Mouse (Mus musculus) limb, embryonic 12.5 days (tissue): Measurements from ENCODE around the gene Pld3. TPM values are rescaled to one million over a fixed set of nuclear protein-coding genes. Genes with fewer than 3 reads are reported as not detected.

ENCODE experiments used
- ATAC-seq: fragments of 200-750 bp; cut with Nextera tagmentation; 2 replicates; pipeline ENCODE4 v1.8.0; 2017; ENCODE audit warnings: low read depth, moderate TSS enrichment; ENCODE audit not compliant: insufficient number of reproducible peaks, insufficient read depth, low FRiP score, low TSS enrichment
- H3K27ac ChIP-seq: fragments of 300-500 bp; sonication (generic); 2 replicates; pipeline ENCODE4 v1.5.1; 2016; ENCODE audit warnings: mild to moderate bottlenecking, moderate library complexity
- H3K27me3 ChIP-seq: fragments of 300-500 bp; sonication (generic); 2 replicates; pipeline ENCODE4 v1.6.1; 2016; ENCODE audit warnings: mild to moderate bottlenecking, moderate library complexity
- H3K36me3 ChIP-seq: fragments of 300-500 bp; sonication (generic); 2 replicates; pipeline ENCODE4 v1.6.1; 2016; ENCODE audit warnings: mild to moderate bottlenecking, moderate library complexity
- H3K4me1 ChIP-seq: fragments of 300-500 bp; sonication (generic); replicated peaks from 2 replicates; pipeline ENCODE4 v1.6.1; 2016
- H3K4me2 ChIP-seq: fragments of 300-500 bp; sonication (generic); 2 replicates; pipeline ENCODE4 v1.6.1; 2016; ENCODE audit warnings: mild to moderate bottlenecking, moderate library complexity
- H3K4me3 ChIP-seq: fragments of 300-500 bp; sonication (generic); replicated peaks from 2 replicates; pipeline ENCODE4 v1.5.1; 2016; ENCODE audit warnings: mild to moderate bottlenecking
- H3K9ac ChIP-seq: fragments of 300-500 bp; sonication (generic); replicated peaks from 2 replicates; pipeline ENCODE4 v1.6.1; 2016; ENCODE audit warnings: mild to moderate bottlenecking, moderate library complexity
- H3K9me3 ChIP-seq: fragments of 300-500 bp; sonication (generic); 2 replicates; pipeline ENCODE4 v1.6.1; 2016; ENCODE audit warnings: mild to moderate bottlenecking, moderate library complexity
- WGBS: fragments of 180-500 bp; shearing (Covaris S2); methylation state at CpG from one replicate; pipeline ENCODE4 v1.1.7; 2016; 5-methylcytosine and 5-hydroxymethylcytosine counted together
- polyA plus RNA-seq: library from polyadenylated mRNA; unstranded; fragments of >200 nt; fragmentation: Nextera tagmentation; extraction: Ambion mirVana; gene quantifications from 2 replicates; pipeline ENCODE4 v1.2.1, GENCODE M21; 2016

Pld3 gene
- polyA plus RNA-seq, 1 experiment from 2014 or later = 59.7 TPM

DNA sequence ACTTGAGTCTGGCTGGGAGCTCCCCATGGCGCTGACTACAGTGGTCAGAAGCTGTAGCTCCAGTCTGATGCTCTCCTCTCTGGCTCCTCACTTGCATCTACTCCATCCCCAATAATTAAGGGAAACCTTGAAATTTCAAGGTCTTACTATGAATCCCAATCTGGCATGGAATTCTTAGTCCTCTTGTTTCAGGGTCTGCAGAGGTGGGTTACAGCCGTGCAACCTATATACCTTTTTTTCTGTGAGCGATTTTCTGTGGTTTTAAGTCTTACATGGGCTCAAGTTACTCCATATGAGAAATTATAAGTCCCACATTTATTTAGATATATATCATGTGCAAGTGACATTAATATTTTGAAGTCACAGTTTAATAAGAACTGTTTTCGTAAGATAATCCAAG is 37.1 kb upstream of the Pld3 start:
- no peak overlapping the region for H3K9ac ChIP-seq
- 92% methylated on average over 4 of the region's 4 CpGs for WGBS
- no peak overlapping the region for H3K27ac ChIP-seq
- no peak for ATAC-seq
- H3K27me3 ChIP-seq = no peaks in the 10 kb centered on the region
- peaks cover 11% of the 10 kb centered on the region for H3K4me1 ChIP-seq
- H3K4me2 ChIP-seq = no peak overlapping the region
- H3K36me3 ChIP-seq = peaks cover 12% of the 10 kb centered on the region; the same call in 1 of the 2 replicates
- H3K9me3 ChIP-seq = no peaks in the 10 kb centered on the region
- H3K4me3 ChIP-seq = no peak overlapping the region

DNA sequence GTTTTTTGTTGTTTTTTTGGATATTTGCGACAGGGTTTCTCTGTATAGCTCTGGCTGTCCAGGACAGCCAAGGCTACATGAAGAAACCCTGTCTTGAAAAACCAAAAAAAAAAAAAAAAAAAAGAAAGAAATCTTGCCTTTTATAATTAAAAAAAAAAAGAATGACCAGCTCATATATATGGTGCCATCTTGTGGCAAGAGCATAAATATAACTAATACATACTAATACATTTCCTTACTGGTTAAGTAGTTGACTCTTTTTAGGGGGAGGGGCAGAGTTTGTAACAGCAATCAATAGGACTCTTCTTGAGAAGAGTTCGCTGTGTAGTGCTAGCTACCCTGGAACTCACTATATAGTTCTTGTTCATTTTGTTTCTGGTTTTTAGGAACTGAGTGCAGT is 34.7 kb upstream of the Pld3 start:
- Histone ChIP-seq H3K4me3 (no peak overlapping the region), H3K36me3 (peaks cover 28% of the 10 kb centered on the region), H3K27ac (no peak overlapping the region), H3K27me3 (no peaks in the 10 kb centered on the region), H3K9ac (no peak overlapping the region), H3K9me3 (no peaks in the 10 kb centered on the region), H3K4me1 (peaks cover 2% of the 10 kb centered on the region), H3K4me2 (no peak overlapping the region)
- no peak for ATAC-seq
- 88% methylated on average over 2 of the region's 2 CpGs for WGBS

DNA sequence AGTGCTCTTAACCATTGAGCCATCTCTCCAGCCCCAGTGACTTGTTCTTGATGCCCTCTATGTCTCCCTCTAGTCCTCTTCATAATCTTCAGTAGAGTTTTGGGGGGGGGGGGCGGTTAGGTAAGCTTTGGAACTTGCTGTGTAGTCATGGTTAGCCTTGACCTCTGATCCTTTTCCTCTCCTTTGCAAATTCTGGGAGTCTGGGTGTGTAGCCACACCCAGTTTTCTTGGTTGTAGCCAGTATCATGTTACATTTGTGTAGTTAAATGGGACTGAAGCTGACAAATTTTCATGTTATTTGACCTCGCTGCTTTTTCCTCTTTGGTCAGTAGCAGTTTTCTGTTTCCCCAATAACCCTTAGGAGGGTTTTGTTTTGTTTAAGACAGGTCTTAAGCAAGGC is 33.8 kb upstream of the Pld3 start:
- Histone ChIP-seq H3K4me1 (no peaks in the 10 kb centered on the region; the same call in 1 of the 2 replicates), H3K27me3 (no peaks in the 10 kb centered on the region), H3K9me3 (no peaks in the 10 kb centered on the region), H3K36me3 (peaks cover 37% of the 10 kb centered on the region), H3K4me2 (no peak overlapping the region), H3K9ac (no peak overlapping the region), H3K4me3 (no peak overlapping the region), H3K27ac (no peak overlapping the region)
- no peak for ATAC-seq
- WGBS = 74% methylated on average over 2 of the region's 2 CpGs

DNA sequence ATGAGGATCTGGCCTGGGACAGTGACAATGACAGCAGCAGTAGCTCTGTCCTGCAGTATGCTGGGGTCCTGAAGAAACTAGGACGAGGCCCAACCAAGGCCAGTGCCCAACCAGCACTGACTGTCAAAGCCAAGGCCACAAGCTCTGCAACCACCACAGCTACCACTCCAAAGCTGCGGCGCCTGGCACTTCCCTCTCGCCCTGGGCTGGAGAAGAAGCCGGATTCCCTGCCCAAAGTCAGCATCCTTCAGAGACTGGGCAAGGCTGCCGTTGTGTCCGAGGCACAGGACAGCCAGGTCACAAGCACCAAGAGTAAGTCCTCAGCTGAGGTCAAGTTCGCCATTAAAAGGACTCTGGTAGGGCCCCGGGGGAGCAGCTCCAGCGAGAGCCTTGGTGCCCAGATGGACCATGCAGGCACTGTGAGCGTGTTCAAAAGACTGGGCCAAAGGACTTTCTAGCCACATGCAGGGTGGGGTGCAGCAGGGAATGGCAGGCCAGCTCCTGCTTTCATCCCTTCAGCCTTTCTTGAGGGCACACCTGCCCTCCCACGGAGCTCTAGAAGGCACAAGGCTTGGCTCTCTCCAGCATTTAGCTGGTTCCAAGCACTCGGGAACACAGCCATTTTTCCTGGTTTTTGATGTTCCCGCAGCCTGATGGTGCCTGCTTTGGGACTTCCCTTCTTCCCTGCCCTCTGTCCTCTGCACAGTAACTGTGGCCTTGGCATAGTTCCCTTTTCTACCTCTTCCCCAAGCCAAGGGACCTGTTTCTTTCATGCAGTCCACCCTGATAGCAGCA is 27.6 kb upstream of the Pld3 start:
- Histone ChIP-seq H3K4me3 (no peak overlapping the region), H3K9ac (no peak overlapping the region), H3K4me2 (no peak overlapping the region)

DNA sequence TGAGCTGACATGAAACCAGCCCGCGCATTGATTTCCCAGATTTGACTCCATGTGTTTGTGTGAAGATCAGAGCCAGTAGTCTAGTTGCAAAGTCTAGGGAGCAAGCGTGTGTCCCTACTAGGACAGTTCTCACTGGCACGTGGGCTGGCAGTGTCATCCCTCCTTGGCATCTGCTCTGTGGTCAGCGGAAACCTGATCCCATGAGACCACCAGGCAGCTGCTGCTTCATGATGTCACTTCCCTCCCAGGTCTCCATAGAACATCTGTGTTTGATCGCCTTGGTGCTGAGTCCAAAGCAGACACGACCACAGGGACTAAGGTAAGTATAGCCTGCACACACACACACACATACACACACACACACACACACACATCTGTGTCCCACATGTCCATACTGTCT is 25.4 kb upstream of the Pld3 start:
- no peak for ATAC-seq
- no peak overlapping the region for H3K4me2 ChIP-seq
- no peaks in the 10 kb centered on the region for H3K9me3 ChIP-seq
- 54% methylated on average over 7 of the region's 7 CpGs for WGBS
- no peak overlapping the region for H3K9ac ChIP-seq
- H3K27ac ChIP-seq = no peak overlapping the region
- no peaks in the 10 kb centered on the region for H3K4me1 ChIP-seq
- no peaks in the 10 kb centered on the region for H3K27me3 ChIP-seq
- no peak overlapping the region for H3K4me3 ChIP-seq
- H3K36me3 ChIP-seq = peaks cover 98% of the 10 kb centered on the region

More for the DNA sequence above, 27.6 kb upstream of the Pld3 start:
- Histone ChIP-seq H3K36me3 (peaks cover 96% of the 10 kb centered on the region), H3K4me1 (no peaks in the 10 kb centered on the region), H3K27ac (no peak overlapping the region), H3K27me3 (no peaks in the 10 kb centered on the region), H3K9me3 (no peaks in the 10 kb centered on the region)
- no peak for ATAC-seq
- WGBS = 88% methylated on average over 14 of the region's 14 CpGs

DNA sequence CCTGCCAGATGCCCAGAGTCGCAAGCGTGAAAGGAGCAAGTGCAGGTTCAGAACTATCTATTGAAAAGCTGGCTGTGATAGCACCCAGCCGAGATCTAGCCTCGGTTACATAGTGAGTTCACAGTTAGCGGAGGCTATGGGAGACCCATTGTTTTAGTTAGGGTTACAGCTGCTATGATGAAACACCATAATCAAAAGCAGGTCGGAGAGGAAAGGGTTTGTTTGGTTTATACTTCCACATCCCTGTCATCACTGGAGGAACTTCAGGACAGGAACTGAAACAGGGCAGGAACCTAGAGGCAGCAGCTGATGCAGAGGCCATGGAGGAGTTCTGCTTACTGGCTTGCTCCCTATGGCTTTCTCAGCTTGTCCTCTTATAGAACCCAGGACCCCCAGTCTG is 24.6 kb upstream of the Pld3 start:
- Histone ChIP-seq H3K4me1 (no peaks in the 10 kb centered on the region), H3K9ac (no peak overlapping the region), H3K27me3 (no peaks in the 10 kb centered on the region), H3K27ac (no peak overlapping the region), H3K9me3 (no peaks in the 10 kb centered on the region), H3K4me2 (no peak overlapping the region), H3K4me3 (no peak overlapping the region), H3K36me3 (peaks cover 93% of the 10 kb centered on the region)
- ATAC-seq = no peak
- WGBS = 93% methylated on average over 6 of the region's 6 CpGs

DNA sequence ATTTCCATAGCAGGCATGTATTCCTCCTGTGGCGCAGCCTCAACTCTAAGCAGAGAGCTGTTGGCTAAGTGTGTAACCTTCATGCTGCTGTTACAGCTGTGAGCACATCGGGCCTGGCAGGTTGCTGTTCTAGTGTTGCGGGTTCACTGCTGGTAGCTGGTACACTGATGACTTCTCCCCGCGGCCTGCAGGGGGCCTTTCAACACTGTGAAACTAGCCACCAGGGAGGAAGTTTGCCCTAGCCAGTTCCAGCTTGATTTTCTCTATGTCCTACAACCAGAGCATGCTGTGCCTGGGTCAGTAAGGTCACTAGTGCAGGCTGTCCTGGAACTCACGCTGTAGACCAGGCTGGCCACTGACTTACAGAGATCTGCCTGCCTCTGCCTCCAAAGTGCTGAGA is 23.9 kb upstream of the Pld3 start:
- Histone ChIP-seq H3K4me1 (no peaks in the 10 kb centered on the region), H3K36me3 (peaks cover 93% of the 10 kb centered on the region), H3K4me2 (no peak overlapping the region), H3K9ac (no peak overlapping the region), H3K9me3 (no peaks in the 10 kb centered on the region), H3K27ac (no peak overlapping the region), H3K4me3 (no peak overlapping the region), H3K27me3 (no peaks in the 10 kb centered on the region)
- 66% methylated on average over 6 of the region's 6 CpGs for WGBS
- no peak for ATAC-seq

DNA sequence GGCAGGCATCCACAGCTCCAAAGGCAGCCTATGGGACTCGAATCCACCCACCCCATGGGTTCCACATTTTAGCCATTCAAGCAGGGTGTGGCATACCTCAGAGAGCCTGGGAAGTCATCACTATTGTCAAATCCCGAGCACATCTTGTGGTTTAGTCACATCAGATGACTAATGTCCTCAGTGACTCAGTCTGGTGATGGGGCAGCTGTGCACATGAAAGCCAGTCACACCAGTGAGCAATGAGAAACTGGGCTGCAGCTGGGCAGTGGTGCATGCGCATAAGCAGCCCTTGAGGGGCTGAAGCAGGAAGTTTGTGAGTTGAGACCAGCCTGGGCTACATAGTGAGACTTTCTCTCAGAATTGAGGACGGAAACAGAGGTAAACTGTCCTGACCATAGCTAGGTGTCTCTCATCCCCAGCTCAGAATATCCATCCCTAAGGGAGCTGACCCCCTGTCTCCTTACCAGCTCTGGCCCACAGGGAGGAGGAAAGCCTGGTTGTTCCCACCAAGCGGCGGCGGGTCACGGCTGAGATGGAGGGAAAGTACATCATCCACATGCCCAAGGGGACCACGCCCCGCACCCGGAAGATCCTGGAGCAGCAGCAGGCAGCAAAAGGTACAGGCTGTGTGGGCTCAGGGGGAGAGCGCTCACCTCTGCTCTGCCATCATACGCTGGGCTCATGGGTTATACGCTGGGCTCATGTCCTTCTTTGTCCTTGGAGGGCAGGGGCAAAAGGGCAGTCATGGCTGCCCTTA is 21.3 kb upstream of the Pld3 start:
- Histone ChIP-seq H3K4me2 (no peak overlapping the region), H3K4me3 (no peak overlapping the region), H3K36me3 (peaks cover 92% of the 10 kb centered on the region), H3K9ac (no peak overlapping the region), H3K4me1 (no peaks in the 10 kb centered on the region), H3K27me3 (no peaks in the 10 kb centered on the region), H3K27ac (no peak overlapping the region), H3K9me3 (no peaks in the 10 kb centered on the region)
- 93% methylated on average over 14 of the region's 14 CpGs for WGBS
- ATAC-seq = no peak

DNA sequence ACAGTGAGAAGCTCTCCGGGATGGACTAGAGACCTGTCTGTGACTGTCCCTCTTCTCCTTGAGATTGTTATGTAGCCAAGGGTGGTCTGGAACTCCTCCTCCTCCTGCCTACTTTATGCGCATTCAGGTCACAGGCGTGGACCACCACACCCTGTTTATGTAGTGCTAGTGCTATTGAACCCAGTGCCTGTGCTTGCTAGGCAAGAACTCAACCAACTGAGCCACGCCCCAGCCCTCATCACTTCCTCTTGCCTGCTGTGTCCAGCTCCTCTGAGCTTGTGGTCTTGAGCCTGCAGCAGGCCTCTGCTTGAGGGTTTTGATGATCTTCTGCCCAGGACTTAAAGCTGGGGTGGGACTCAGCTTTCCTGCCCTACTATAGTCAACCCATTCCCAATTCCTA is 19.1 kb upstream of the Pld3 start:
- no peak for ATAC-seq
- Histone ChIP-seq H3K27ac (no peak overlapping the region), H3K9ac (no peak overlapping the region), H3K4me3 (no peak overlapping the region), H3K36me3 (peaks cover 90% of the 10 kb centered on the region), H3K27me3 (no peaks in the 10 kb centered on the region), H3K9me3 (no peaks in the 10 kb centered on the region), H3K4me1 (no peaks in the 10 kb centered on the region), H3K4me2 (no peak overlapping the region)
- 97% methylated on average over 4 of the region's 4 CpGs for WGBS

DNA sequence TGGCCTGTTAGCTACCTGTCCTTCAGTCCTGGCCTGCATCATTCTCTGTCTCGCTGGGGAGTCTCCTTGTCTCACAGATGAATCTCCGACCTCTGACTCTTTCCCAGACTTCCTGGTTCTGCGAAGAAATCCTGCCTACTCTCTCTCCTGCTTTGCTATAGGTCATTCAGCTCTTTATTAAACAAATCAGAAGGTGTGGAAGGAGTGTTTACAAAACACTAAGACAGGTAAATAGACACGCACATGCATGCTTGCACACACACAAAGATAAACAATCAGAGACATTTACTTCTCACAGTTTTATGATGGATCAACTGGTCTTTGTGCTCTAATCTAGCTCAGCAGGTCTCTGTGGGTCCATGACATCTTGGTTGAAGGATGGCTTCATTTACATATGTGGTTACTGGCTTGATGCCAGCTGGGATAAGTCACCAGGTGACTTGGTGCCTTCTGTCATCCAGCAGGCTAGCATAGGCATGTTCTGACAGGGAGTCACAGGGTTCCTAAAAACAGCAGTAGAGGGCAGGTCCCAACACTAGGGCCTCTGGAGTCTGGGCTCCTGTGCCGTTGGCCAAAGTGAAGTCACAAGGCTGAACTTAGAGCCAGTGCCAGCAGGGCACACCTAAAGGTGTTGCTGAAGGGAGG is 16.7 kb upstream of the Pld3 start:
- no peak overlapping the region for H3K9ac ChIP-seq
- no peak overlapping the region for H3K4me2 ChIP-seq
- no peak overlapping the region for H3K4me3 ChIP-seq
- H3K4me1 ChIP-seq = no peaks in the 10 kb centered on the region
- no peak overlapping the region for H3K27ac ChIP-seq
- H3K27me3 ChIP-seq = no peaks in the 10 kb centered on the region
- WGBS = 88% methylated on average over 5 of the region's 5 CpGs
- H3K36me3 ChIP-seq = peaks cover 88% of the 10 kb centered on the region
- no peak for ATAC-seq
- H3K9me3 ChIP-seq = no peaks in the 10 kb centered on the region

DNA sequence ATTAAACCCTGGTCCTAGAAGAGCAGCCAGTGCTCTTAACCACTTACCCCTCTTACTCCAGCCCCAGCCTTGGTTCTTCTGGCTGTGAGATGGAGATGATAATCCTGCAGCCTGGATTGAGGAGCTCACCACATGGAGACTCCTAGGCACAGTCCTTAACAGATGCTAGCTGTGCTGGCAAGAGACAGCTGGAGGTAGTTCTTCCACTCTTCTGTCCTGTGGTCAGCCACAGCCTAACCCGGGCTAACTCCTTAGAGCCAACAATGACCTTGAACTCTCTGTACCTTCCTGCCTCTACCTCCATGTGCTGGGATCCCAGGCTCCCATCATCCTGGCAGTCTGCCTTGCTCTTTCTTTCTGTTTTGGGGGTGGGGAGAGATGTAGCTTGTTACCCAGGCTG is 8.0 kb upstream of the Pld3 start:
- Histone ChIP-seq H3K4me1 (no peaks in the 10 kb centered on the region), H3K9ac (no peak overlapping the region), H3K9me3 (no peaks in the 10 kb centered on the region), H3K4me2 (no peak overlapping the region), H3K36me3 (peaks cover 83% of the 10 kb centered on the region), H3K4me3 (no peak overlapping the region), H3K27ac (no peak overlapping the region), H3K27me3 (no peaks in the 10 kb centered on the region)
- WGBS = 82% methylated on average over 1 of the region's 1 CpGs
- no peak for ATAC-seq
